Mouse (Mus musculus): ENCODE data around the gene Syce3. TPM values are rescaled to one million over a fixed set of nuclear protein-coding genes. Genes with fewer than 3 reads are reported as not detected.

Syce3 gene
- polyA plus RNA-seq, 1 experiment, result not detected

DNA sequence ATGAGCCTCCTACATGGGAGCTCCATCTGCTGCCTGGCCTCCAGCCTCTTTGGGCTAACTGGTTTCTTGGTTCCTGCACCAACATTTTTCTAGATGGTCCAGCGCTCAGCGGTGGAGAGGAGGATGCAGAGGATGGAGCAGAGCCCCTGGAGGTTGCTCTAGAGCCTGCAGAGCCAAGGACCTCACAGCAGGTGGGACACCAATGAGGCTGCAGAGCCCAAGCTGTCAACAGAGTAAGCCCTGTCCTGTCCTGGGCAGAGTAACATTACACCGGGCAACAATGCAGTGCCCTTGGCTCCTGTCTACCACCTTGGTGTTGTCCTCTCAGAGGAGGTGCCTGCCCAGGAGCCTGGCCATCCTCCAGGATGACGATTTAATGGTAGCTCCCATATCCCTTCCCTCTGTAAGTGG, 45.2 kb downstream of the Syce3 start:
- TF ChIP-seq CTCF (IDR thresholded peaks at IDR 0.05; ENCODE audit: borderline replicate concordance, extremely low read depth, insufficient read depth, insufficient read length), result no peak
- TF ChIP-seq POLR2A (IDR thresholded peaks at IDR 0.05; ENCODE audit: borderline replicate concordance, extremely low read depth, insufficient read depth, insufficient read length, poor library complexity, severe bottlenecking), result no peak
- DNase-seq (ENCODE audit: low read depth), result no peak

DNA sequence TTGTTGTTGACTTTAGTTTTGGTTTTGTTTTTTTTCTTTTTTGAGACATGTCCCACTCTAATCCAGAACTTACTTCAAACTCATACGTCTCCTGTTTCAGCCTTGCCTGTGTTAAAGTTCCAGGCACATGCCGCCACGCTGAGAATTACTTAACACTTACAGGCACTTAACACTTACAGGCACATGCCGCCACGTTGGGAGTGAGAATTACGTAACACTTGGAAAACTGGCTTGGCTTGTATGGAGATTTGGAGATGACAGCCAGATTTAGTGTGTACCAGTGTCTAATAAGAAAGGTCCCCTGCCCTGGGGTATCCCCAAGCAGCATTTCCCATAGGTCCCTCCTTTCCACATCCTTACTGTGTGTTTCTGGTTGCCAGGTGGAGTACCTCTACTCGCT, 47.3 kb downstream of the Syce3 start:
- no peak for DNase-seq (ENCODE audit: low read depth)
- TF ChIP-seq POLR2A (IDR thresholded peaks at IDR 0.05; ENCODE audit: borderline replicate concordance, extremely low read depth, insufficient read depth, insufficient read length, poor library complexity, severe bottlenecking) (no peak), CTCF (IDR thresholded peaks at IDR 0.05; ENCODE audit: borderline replicate concordance, extremely low read depth, insufficient read depth, insufficient read length) (no peak)

DNA sequence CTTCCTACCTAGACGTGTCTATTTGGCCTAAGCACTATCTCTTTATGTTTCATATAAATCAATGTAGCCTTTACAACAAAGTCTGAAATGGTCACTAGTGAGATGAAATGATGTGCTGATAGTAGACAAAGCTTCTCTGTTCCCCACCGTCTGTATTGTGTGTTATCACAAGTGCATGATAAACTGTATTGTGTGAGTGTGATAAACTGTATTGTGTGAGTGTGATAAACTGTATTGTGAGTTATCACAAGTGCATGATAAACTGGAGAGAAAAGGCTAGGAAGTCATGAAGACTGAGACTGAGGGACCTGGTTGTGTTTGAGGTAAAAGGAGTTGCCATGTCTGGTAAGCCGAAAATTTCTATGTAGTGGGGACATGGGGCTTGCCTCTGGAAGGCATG, 51.5 kb downstream of the Syce3 start:
- DNase-seq (ENCODE audit: low read depth), result no peak

DNA sequence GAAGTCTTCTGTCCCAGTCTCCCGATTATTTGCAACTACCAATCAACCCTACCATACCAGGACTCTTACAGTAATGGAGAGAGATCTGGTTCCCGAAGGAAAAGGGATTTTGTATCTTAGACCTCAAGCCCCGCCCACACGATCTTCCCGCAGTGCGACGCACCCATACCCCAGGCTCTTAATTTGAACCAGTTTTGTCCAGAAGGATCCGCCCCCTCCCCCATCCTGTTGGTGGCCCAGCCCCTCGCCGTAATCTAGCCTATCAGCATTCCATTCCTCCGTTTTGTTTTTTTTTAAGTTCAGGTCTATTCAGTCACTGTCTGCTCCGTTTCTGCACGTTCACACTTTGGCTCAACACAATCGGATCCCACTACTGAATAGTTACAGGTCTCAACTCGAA, 53.9 kb downstream of the Syce3 start:
- peak; percentile 95 for DNase-seq (ENCODE audit: low read depth)
- TF ChIP-seq POLR2A (IDR thresholded peaks at IDR 0.05; ENCODE audit: borderline replicate concordance, extremely low read depth, insufficient read depth, insufficient read length, poor library complexity, severe bottlenecking) (no peak), CTCF (IDR thresholded peaks at IDR 0.05; ENCODE audit: borderline replicate concordance, extremely low read depth, insufficient read depth, insufficient read length) (no peak)

More for the DNA sequence above, 51.5 kb downstream of the Syce3 start:
- TF ChIP-seq POLR2A (IDR thresholded peaks at IDR 0.05; ENCODE audit: borderline replicate concordance, extremely low read depth, insufficient read depth, insufficient read length, poor library complexity, severe bottlenecking) (no peak), CTCF (IDR thresholded peaks at IDR 0.05; ENCODE audit: borderline replicate concordance, extremely low read depth, insufficient read depth, insufficient read length) (no peak)

DNA sequence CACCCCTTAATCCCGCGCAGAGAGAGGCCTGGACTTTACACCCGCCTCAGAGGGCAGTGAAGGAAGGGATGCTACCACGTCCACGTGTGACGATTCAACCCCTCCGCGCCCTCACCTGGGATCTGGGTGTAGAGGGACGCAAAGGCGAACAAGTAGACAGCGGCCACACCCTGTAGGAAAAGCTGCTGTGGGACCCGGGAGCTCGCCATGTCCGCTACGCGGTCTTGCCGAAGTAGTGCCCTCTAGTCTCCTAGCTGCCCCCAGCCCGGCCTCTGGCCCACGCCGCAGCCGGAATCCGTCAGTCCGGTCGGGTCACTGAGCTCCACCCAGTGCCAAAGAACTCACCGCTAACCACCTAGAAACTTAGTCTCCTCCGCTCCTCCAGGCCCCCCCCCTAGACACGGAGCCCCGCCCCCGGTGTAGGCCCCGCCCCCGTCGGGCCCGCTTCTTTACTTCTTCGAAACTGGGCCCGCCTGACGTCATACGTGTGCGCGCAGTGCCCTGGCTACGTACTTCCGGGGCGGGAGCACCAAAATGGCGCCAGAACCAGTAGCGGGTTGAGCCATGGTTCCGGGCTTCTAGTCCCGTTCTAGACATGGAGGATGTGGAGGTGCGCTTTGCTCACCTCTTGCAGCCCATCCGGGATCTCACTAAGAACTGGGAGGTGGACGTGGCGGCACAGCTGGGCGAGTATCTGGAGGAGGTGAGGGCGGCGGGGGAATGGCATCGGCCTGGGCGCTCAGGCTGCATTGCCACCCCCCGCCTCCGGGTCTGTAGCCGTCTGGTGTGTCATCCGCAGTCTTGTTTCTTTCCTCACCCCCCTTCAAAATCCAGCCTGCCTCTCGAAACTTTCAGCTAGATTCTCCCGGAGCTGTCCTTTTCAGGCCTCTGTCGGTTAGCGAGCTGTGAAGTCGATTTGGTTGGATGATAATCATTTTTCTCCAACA, 54.8 kb downstream of the Syce3 start, which contains the start of the genes Lmf2 and Ncaph2:
Gene Lmf2 (minus strand): TSS at position 419 of the 947 bp plus-strand sequence.
Gene Ncaph2 (plus strand): TSS at position 479 of the 947 bp plus-strand sequence.
- no peak for TF ChIP-seq CTCF (IDR thresholded peaks at IDR 0.05; ENCODE audit: borderline replicate concordance, extremely low read depth, insufficient read depth, insufficient read length)
- peak; percentile 98 for DNase-seq (ENCODE audit: low read depth)

DNA sequence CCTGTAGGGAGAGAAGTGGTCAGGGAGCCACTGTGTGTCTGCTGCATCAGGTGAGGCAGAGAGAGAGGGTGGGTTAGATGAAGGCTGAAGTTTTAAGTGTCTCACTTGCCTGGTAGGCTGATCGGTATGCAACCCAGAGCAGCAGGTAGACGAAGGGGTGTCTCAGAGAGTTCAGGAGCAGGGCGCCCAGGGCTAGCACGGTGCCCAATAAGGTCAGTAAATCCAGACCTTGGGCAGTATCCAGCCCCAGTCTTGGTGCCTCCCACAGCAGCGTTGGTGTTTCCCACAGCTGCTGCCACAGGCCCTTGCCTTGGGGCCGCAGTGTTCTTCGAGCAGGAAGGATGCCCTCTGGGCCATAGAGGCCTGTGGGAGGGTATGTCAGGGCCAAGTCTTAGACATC, 55.8 kb downstream of the Syce3 start:
- TF ChIP-seq CTCF (IDR thresholded peaks at IDR 0.05; ENCODE audit: borderline replicate concordance, extremely low read depth, insufficient read depth, insufficient read length) (no peak), POLR2A (IDR thresholded peaks at IDR 0.05; ENCODE audit: borderline replicate concordance, extremely low read depth, insufficient read depth, insufficient read length, poor library complexity, severe bottlenecking) (no peak)
- DNase-seq (ENCODE audit: low read depth), result no peak

DNA sequence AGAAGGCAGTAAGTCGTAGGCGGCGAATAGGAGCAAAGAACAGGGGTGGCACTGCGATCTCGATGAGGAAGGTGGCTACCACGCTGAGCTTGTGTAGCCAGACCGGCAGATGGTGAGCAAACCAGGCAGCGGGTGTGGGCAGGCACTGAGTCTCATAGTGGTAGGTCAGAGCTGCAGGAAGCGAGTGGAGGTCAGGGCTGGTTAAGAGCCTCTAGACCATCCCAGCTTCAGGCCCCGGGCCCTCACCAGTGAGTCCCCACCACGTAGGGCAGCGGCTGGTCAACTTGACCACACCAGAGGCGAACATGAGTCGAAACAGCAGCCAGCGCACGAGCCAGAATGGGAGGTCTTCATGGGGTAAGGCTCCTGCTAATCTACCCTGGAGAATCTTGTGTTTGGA, 56.5 kb downstream of the Syce3 start:
- no peak for DNase-seq (ENCODE audit: low read depth)
- TF ChIP-seq CTCF (IDR thresholded peaks at IDR 0.05; ENCODE audit: borderline replicate concordance, extremely low read depth, insufficient read depth, insufficient read length) (no peak), POLR2A (IDR thresholded peaks at IDR 0.05; ENCODE audit: borderline replicate concordance, extremely low read depth, insufficient read depth, insufficient read length, poor library complexity, severe bottlenecking) (no peak)

DNA sequence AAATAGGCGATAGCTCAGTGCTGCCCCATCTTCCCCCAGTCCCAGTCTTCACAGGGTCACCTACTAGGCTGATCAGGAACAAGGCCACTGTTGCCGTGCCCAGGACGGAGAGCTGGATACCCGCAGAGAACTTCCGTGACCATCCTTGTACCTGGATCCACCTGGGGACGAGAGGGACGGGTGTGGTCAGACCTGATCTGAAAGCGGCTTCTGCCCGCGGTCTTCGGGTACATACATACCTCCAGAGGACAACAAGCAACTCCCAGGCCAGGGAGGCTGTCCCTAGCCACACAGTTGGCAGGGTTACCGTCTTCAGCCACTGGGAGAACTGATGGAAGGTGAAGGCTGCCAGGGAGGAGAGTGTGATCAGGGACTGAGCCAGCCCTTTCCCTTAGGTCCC, 57.5 kb downstream of the Syce3 start:
- no peak for TF ChIP-seq POLR2A (IDR thresholded peaks at IDR 0.05; ENCODE audit: borderline replicate concordance, extremely low read depth, insufficient read depth, insufficient read length, poor library complexity, severe bottlenecking)
- no peak for TF ChIP-seq CTCF (IDR thresholded peaks at IDR 0.05; ENCODE audit: borderline replicate concordance, extremely low read depth, insufficient read depth, insufficient read length)
- DNase-seq (ENCODE audit: low read depth), result no peak

DNA sequence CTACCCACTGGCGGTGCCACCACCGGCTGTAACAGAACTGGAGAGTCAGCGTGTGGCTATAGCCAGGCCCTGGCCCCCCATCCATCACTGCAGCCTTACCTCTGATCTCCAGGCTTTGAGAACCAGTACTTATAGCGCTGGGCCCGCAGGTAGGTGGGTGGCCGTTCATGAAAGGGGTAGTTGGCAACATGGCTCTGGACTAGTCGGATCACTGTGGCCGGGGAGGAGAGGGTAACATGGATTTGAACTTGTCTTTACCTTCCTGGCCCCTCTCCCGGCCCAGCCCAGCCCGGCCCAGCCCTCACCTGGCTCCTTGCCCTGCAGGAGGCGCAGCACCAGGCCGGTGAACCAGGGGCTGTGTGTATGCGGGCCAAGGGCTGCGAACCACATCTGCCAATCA, 58.2 kb downstream of the Syce3 start:
- DNase-seq (ENCODE audit: low read depth), result no peak
- TF ChIP-seq CTCF (IDR thresholded peaks at IDR 0.05; ENCODE audit: borderline replicate concordance, extremely low read depth, insufficient read depth, insufficient read length) (no peak), POLR2A (IDR thresholded peaks at IDR 0.05; ENCODE audit: borderline replicate concordance, extremely low read depth, insufficient read depth, insufficient read length, poor library complexity, severe bottlenecking) (no peak)

DNA sequence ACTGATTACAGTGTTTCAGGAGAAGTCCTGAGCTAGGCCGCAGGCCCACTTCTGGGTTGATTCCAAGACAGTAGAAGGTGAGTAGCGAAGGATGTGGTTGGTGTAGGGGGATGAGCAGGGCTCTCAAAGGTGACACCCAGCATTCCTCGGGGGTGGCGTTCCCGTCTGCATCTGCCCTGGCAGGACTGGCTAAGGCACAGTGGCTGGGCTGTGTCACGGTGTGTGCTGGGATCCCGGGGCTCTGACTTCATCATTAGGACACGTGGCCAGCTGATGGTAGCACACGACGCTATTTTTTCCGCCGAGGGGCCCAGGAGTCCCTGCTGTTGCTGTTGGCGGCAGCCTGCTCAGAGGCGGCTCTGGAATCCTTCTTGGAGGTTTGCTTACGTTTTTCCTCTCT, 59.0 kb downstream of the Syce3 start:
- DNase-seq (ENCODE audit: low read depth), result no peak
- TF ChIP-seq CTCF (IDR thresholded peaks at IDR 0.05; ENCODE audit: borderline replicate concordance, extremely low read depth, insufficient read depth, insufficient read length), result no peak
- TF ChIP-seq POLR2A (IDR thresholded peaks at IDR 0.05; ENCODE audit: borderline replicate concordance, extremely low read depth, insufficient read depth, insufficient read length, poor library complexity, severe bottlenecking), result no peak

DNA sequence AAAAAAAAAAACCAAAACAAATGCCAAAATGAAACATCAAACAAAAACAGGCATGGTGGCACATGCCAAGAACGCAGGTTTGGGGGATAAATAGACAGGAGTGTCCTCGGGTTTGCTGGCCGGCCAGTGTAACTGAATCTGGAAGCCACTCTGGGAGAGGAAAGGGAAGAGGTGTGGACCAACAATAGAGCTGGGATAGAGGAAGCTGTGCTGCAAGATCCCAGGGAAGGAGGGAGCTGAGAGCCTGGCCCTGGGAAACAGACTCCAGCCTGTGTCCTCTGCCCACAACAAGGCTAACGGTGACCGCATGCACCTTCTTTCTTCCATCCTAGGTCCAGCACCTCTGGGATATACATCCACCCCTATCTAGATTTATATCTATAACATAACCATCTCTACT, 59.9 kb downstream of the Syce3 start:
- TF ChIP-seq POLR2A (IDR thresholded peaks at IDR 0.05; ENCODE audit: borderline replicate concordance, extremely low read depth, insufficient read depth, insufficient read length, poor library complexity, severe bottlenecking) (no peak), CTCF (IDR thresholded peaks at IDR 0.05; ENCODE audit: borderline replicate concordance, extremely low read depth, insufficient read depth, insufficient read length) (no peak)
- no peak for DNase-seq (ENCODE audit: low read depth)

DNA sequence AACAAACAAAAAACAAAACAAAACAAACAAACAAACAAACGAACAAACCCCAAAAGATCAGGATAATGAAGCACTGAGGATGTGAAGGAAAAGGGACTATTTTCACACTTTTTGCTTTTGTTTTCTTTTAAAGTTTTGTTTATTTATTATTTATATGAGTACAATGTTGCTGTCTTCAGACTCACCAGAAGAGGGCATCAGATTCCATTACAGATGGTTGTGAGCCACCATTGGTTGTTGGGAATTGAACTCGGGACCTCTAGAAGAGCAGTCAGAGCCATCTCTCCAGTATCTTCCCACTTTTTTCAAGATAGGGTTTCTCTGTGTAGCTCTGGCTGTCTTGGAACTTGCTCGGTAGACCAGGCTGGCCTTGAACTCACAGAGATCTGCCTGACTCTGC, 67.0 kb downstream of the Syce3 start:
- no peak for TF ChIP-seq POLR2A (IDR thresholded peaks at IDR 0.05; ENCODE audit: borderline replicate concordance, extremely low read depth, insufficient read depth, insufficient read length, poor library complexity, severe bottlenecking)
- TF ChIP-seq CTCF (IDR thresholded peaks at IDR 0.05; ENCODE audit: borderline replicate concordance, extremely low read depth, insufficient read depth, insufficient read length), result no peak
- DNase-seq (ENCODE audit: low read depth), result no peak

Measured in brain, embryonic 14.5 days (tissue).